Mouse (Mus musculus) megakaryocyte, embryonic 14.5 days (primary cell): ENCODE results near the gene Akap6. TPM values are rescaled to one million over a fixed set of nuclear protein-coding genes. Genes with fewer than 3 reads are reported as not detected.

Experiments
- H3K27me3 ChIP-seq: replicated peaks from 2 replicates; pipeline ENCODE3; 2012; ENCODE audit warnings: inconsistent platforms
- H3K36me3 ChIP-seq: replicated peaks from 2 replicates; pipeline ENCODE3; 2012; ENCODE audit warnings: low read length, inconsistent platforms, mixed read lengths
- H3K4me1 ChIP-seq: 2 replicates; pipeline ENCODE4 v1.6.1; 2012; ENCODE audit warnings: inconsistent platforms
- H3K4me3 ChIP-seq: replicated peaks from 2 replicates; pipeline ENCODE3; 2012; ENCODE audit warnings: moderate library complexity, mild to moderate bottlenecking, inconsistent platforms
- H3K9me3 ChIP-seq: 2 replicates; pipeline ENCODE4 v1.6.1; 2012; ENCODE audit warnings: inconsistent platforms
- FLI1 ChIP-seq: IDR thresholded peaks from 2 replicates; pipeline ENCODE4 v1.6.1; 2012; ENCODE audit warnings: low read length, inconsistent platforms, mixed read lengths
- GATA1 ChIP-seq: IDR thresholded peaks from 3 replicates; pipeline ENCODE4 v1.6.1; 2012; ENCODE audit warnings: mixed read lengths, low read length, inconsistent platforms, borderline replicate concordance
- polyA plus RNA-seq: library from polyadenylated mRNA; stranded (reverse); fragments of >175 nt; gene quantifications from 2 replicates; pipeline ENCODE4 v1.2.3, GENCODE M21; 2012; ENCODE audit warnings: low replicate concordance; ENCODE audit not compliant: insufficient read depth

The Akap6 gene
- polyA plus RNA-seq, 1 experiment: 0.04 TPM

GRCm38 (mm10) chr12:52799717-52800116 lies 100.5 kb downstream of the Akap6 start:
- Histone ChIP-seq H3K9me3 (no peaks in the 10 kb centered on the region), H3K36me3 (no peaks in the 10 kb centered on the region), H3K27me3 (no peaks in the 10 kb centered on the region), H3K4me1 (no peaks in the 10 kb centered on the region), H3K4me3 (no peak overlapping the region)
- TF ChIP-seq GATA1 (no peak), FLI1 (no peak)

GRCm38 (mm10) chr12:52806273-52806672 lies 107.1 kb downstream of the Akap6 start:
- Histone ChIP-seq H3K4me1 (no peaks in the 10 kb centered on the region), H3K4me3 (no peak overlapping the region)
- no peak for TF ChIP-seq GATA1
- no peak for TF ChIP-seq FLI1

GRCm38 (mm10) chr12:52818588-52818987 lies 119.4 kb downstream of the Akap6 start:
- Histone ChIP-seq H3K9me3 (peaks cover 6% of the 10 kb centered on the region; the same call in 1 of the 2 replicates), H3K27me3 (peaks cover 7% of the 10 kb centered on the region), H3K4me1 (0 out of 2 replicates have a peak, but pooled peaks cover 3% of the 10 kb centered on the region), H3K36me3 (no peaks in the 10 kb centered on the region), H3K4me3 (peak overlapping the region; percentile 19)
- TF ChIP-seq GATA1 (no peak), FLI1 (no peak)

More at GRCm38 (mm10) chr12:52806273-52806672, 107.1 kb downstream of the Akap6 start:
- H3K36me3 ChIP-seq: no peaks in the 10 kb centered on the region
- no peaks in the 10 kb centered on the region for H3K27me3 ChIP-seq
- H3K9me3 ChIP-seq: 0 out of 2 replicates have a peak, but pooled peaks cover 10% of the 10 kb centered on the region

- TF ChIP-seq FLI1 (no peak), GATA1 (no peak)
- no peak overlapping the region for H3K4me3 ChIP-seq
Observed at GRCm38 (mm10) chr12:52824774-52825173, 125.6 kb downstream of the Akap6 start.

GRCm38 (mm10) chr12:52828944-52829736 lies 130.0 kb downstream of the Akap6 start:
- H3K36me3 ChIP-seq: no peaks in the 10 kb centered on the region
- H3K4me3 ChIP-seq: peak overlapping the region; percentile 53
- peaks cover 8% of the 10 kb centered on the region for H3K27me3 ChIP-seq
- TF ChIP-seq GATA1 (no peak), FLI1 (no peak)
- no peaks in the 10 kb centered on the region for H3K9me3 ChIP-seq
- H3K4me1 ChIP-seq: peaks cover 20% of the 10 kb centered on the region

More at GRCm38 (mm10) chr12:52824774-52825173, 125.6 kb downstream of the Akap6 start:
- H3K9me3 ChIP-seq: peaks cover 6% of the 10 kb centered on the region; the same call in 1 of the 2 replicates
- H3K36me3 ChIP-seq: no peaks in the 10 kb centered on the region
- peaks cover 8% of the 10 kb centered on the region for H3K27me3 ChIP-seq
- peaks cover 10% of the 10 kb centered on the region for H3K4me1 ChIP-seq

GRCm38 (mm10) chr12:52831782-52832181 lies 132.6 kb downstream of the Akap6 start:
- H3K27me3 ChIP-seq: peaks cover 10% of the 10 kb centered on the region
- H3K9me3 ChIP-seq: no peaks in the 10 kb centered on the region
- H3K4me1 ChIP-seq: peaks cover 24% of the 10 kb centered on the region
- H3K4me3 ChIP-seq: no peak overlapping the region
- TF ChIP-seq FLI1 (no peak), GATA1 (no peak)
- H3K36me3 ChIP-seq: no peaks in the 10 kb centered on the region

GRCm38 (mm10) chr12:52832230-52832629 lies 133.0 kb downstream of the Akap6 start:
- Histone ChIP-seq H3K4me1 (peaks cover 24% of the 10 kb centered on the region), H3K36me3 (no peaks in the 10 kb centered on the region), H3K4me3 (no peak overlapping the region), H3K9me3 (no peaks in the 10 kb centered on the region), H3K27me3 (peaks cover 9% of the 10 kb centered on the region)
- TF ChIP-seq GATA1: no peak
- no peak for TF ChIP-seq FLI1

GRCm38 (mm10) chr12:52833141-52833540 lies 134.0 kb downstream of the Akap6 start:
- TF ChIP-seq FLI1 (no peak), GATA1 (no peak)
- Histone ChIP-seq H3K4me1 (peaks cover 24% of the 10 kb centered on the region), H3K27me3 (peaks cover 9% of the 10 kb centered on the region), H3K9me3 (no peaks in the 10 kb centered on the region), H3K4me3 (no peak overlapping the region), H3K36me3 (no peaks in the 10 kb centered on the region)

GRCm38 (mm10) chr12:52834074-52834473 lies 134.9 kb downstream of the Akap6 start:
- Histone ChIP-seq H3K9me3 (no peaks in the 10 kb centered on the region), H3K36me3 (no peaks in the 10 kb centered on the region), H3K4me1 (peaks cover 17% of the 10 kb centered on the region), H3K4me3 (no peak overlapping the region), H3K27me3 (peaks cover 9% of the 10 kb centered on the region)
- TF ChIP-seq GATA1 (no peak), FLI1 (no peak)

- no peaks in the 10 kb centered on the region for H3K9me3 ChIP-seq
- no peak overlapping the region for H3K4me3 ChIP-seq
- H3K36me3 ChIP-seq: no peaks in the 10 kb centered on the region
- TF ChIP-seq FLI1: no peak
- no peak for TF ChIP-seq GATA1
- H3K4me1 ChIP-seq: peaks cover 14% of the 10 kb centered on the region
- H3K27me3 ChIP-seq: peaks cover 9% of the 10 kb centered on the region
Observed at GRCm38 (mm10) chr12:52834781-52835279, 135.6 kb downstream of the Akap6 start.
